Mouse (Mus musculus) activated CD4-positive, CD25-positive, alpha-beta regulatory T cell, adult 4 months (primary cell): ENCODE measurements around the gene Zfp984. TPM values are rescaled to one million over a fixed set of nuclear protein-coding genes. Genes with fewer than 3 reads are reported as not detected.
"Not testable (repeated sequence)": the region's sequence is repeated elsewhere in the genome, so short reads cannot be mapped to it uniquely, and the experiment has no call there.

Experiments used
- ATAC-seq: one replicate; pipeline ENCODE4 v1.8.0; 2017
- polyA plus RNA-seq, 2 experiments: library from polyadenylated mRNA; unstranded; fragments of 100-300 nt; shearing (Covaris generic); gene quantifications; one replicate each; pipeline ENCODE4 v1.2.1; 2017

Gene Zfp984
- polyA plus RNA-seq: 10 to 100 TPM; 21.1 to 29.0 TPM

- ATAC-seq: peak; percentile 79
Observed at GRCm38 (mm10) chr4:147809292-147809965, at the start of gene Zfp984. Gene Zfp984, minus strand, starts transcription at chr4:147809788.

GRCm38 (mm10) chr4:147850776-147851175 lies 41.2 kb upstream of the Zfp984 start:
- ATAC-seq: no peak

GRCm38 (mm10) chr4:147848584-147848991 lies 39.0 kb upstream of the Zfp984 start:
- peak; percentile 41 for ATAC-seq

DNA sequence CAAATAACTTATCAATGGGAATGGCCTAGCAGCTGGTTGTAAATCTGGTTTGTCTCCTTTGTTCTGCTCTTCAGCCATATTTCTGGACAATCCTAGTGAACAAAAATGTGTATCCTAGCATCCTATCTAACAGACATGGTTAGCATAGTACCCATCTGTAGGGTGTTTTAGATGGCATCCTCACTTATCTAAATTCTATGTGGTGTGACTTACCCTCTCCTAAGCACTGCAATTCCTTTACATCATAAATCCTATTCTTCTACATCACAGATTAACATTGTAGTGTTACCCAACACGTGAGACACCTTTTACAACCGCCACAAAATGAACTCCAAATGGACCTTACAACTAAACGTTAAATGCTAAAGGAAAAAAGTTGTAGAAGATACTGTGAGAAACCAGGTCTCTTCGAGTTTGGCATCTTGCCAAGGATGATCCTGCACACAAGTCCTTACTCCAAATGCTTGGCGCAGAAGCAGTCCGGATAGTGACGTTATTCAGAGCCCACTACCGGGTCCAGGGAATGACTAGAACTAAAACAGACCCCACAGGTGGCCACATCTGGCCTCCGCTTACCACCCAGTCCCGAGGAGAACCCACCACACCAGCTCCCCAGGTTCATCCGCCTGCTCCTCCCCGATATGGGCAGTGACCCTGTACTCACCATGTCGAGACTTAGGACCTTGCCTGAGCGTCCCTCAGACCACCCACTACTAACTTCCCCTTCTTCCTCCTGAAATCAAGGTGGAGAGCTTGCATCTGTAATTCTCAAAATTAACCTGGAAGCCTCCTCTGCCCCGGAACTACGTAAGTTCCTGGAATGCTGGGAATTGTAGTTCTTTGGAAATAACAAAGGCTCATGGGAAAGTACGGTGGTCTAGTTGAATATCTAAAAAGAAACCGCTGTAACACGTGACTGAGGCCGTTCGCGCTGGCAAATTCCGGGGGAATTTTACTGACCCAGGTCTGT lies 38.3 kb upstream of the Zfp984 start, which contains the start of gene Zfp933:
Zfp933 (minus strand) TSS at position 753 of the 970 bp plus-strand sequence.
- ATAC-seq: peak; percentile 96

DNA sequence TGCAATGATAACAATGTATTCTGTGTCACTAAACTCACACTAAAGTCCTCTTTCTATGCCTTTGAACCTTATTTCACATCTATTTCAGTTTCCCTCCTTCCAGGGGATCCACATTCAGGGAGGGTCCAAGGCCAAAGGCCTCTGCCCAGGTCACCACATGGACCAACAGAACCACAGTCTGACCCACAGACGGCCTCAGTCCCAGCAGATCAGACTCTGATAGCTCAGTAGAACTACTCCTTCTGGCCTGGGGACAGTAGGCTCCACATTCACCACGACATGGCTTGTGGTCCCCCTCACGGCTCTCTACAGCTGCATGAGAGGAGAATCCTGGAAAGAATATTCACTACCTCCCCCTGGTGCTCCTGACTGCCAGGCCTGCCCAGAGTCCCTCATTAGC lies 33.3 kb upstream of the Zfp984 start:
- ATAC-seq: no peak

- not testable (repeated sequence) for ATAC-seq
Observed at GRCm38 (mm10) chr4:147839282-147839681, 29.7 kb upstream of the Zfp984 start.

DNA sequence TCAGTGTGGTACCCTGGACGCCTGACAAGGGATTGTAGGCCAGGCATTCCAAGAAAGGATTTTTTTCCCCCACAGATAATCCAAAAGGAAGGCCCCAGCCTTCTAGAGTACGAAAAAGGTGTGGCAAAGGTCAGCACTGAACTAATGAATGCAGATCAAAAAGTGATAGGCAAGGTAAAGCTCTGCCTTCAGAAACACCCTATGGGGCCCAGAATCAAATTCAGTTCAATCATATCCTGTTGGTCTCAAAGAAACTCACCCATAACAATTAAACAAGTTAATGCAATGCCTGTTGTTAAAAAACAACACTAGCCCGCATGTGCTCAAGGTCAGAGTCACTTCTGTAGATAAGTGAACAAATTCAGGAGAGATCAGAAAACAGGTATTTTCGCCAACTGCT lies 14.8 kb upstream of the Zfp984 start:
- ATAC-seq: no peak

DNA sequence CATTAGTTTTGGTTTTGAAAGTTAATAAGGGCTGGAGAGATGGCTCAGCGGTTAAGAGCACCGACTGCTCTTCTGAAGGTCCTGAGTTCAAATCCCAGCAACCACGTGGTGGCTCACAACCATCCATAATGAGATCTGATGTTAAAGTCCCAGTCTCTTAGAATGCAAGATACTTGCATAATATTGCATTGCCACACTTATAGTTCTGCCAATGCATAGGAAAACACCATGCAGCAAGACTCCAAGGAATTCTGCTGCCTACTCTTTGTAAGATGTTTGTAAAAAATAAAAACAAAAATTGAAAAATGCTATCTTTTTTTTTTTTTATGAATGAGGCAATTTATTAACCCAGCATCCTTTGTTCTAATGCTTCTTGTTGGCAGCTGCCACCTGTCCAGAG lies 11.8 kb upstream of the Zfp984 start:
- ATAC-seq: not testable (repeated sequence)

- ATAC-seq: not testable (repeated sequence)
Observed at GRCm38 (mm10) chr4:147819659-147820058, 10.1 kb upstream of the Zfp984 start.

DNA sequence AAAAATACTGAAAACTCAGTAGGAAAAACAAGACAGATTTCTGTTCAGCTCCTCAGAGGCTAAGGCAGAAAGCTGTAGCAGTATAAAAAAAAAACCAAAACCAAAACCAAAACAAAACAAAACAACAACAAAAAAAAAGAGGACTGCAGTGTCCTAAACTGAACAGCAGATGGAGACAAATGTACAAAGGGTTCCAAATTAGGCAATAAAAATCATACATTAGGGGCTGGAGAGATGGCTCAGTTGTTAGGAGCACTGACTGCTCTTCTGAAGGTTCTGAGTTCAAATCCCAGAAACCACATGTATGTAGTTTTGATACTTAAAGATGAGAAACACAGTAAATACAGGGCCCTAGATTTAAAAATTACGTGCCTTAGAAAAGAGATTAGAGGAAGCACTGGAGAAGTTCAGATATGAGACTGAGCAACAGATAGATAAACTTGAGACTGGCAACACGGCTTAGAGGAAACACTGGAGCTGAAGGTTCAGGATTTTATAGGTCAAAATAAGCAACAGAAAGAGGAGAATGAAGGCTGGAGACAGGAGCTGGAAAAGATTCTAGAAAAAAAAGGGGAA lies 5.1 kb upstream of the Zfp984 start:
- peak; percentile 75 for ATAC-seq

DNA sequence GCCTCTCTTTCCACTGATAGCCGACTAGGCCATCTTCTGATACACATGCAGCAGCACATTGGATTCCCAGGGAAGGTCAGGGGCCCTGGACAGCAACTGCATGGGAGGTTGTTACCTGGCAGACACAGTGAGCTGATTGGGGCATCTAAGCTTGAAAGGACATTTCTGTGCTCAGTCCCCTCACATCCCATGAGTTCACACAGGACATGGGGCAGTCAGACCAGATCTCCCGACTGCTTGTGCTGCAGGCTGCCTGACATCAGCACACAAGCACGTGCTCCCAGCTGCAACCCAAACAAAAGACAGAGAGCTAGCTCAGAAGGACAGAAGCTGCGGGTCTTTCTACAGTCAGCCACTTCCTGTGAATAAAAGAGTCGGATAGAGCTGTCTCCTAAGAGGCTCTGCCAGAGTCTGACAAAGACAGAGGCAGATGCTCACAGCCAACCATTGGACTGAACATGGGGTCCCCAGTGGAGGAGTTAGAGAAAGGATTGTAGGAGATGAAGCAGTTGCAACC lies 3.7 kb upstream of the Zfp984 start:
- ATAC-seq: no peak

DNA sequence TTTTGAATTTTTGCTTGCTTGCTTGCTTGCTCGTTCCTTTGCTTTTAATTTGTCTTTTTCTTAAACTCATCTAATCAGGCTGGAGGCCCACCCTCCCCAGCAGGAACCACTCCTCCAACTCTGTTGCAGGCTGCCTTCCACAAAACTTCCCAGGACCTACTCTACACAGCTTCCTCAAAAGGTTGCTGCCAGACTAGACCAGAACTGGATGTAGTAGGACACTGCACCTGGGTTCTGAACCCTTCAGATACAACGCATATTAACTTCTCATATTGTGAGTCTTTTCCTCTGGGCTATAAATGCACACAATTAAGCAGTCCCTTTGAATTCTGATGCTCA lies 347 bp upstream of the Zfp984 start:
- not testable (repeated sequence) for ATAC-seq

GRCm38 (mm10) chr4:147808483-147808882 lies 1.1 kb downstream of the Zfp984 start:
- ATAC-seq: peak; percentile 24

DNA sequence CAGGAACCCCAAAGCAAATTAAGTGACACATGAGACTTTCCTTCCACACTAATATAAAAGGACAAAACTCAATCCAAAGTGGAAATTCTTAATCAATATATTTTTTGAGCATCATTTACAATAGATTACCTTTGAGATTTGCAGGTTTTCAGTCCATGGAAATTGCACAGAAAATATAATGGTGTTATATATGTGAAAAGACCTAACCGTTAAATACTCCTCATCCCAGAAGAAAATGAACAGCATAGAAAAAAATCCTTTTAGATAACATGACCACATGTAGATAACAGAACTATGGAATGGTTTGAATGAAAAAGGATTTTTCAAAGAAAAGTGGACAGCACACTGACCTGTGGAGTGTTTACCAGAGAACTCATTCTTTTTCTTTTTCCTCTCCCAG lies 14.3 kb downstream of the Zfp984 start:
- not testable (repeated sequence) for ATAC-seq

GRCm38 (mm10) chr4:147794026-147794665 lies 15.4 kb downstream of the Zfp984 start:
- not testable (repeated sequence) for ATAC-seq

DNA sequence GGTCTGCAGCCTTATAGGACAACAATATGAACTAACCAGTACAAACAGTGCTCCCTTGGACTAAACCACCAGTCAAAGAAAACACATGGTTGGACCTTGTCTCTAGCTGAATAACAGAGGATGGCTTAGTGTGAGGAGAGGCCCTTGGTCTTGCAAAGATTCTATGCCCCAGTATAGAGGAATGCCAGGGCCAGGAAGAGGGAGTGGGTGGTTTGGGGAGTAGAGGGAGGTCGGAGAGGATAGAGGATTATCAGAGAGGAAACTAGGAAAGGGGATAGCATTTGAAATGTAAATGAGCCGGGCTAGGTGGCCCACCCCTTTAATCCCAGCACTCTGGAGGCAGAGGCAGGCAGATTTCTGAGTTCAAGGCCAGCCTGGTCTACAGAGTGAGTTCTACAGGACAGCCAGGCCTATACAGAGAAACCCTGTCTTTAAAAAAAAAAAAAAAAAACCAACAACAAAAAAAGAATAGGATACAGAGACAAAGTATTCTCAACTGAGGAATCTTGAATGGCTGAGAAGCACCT lies 16.1 kb downstream of the Zfp984 start:
- not testable (repeated sequence) for ATAC-seq

DNA sequence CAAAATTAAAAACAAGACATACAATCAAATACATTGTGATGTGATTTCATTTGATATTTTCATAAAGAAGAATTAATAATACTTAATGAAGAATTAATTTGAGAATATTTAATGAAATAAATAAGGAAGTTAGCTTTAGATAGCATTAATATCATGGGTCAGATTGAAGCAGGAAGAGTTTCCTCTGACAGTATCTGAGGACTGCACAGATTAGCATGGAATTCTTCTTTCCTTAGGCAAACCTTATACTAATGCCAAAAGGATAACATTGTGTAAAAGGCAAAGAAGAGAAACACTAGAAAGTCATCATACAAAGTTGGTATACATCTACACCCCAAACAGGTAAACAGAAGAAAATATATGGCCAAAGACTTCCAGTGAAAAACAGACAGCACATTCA lies 17.9 kb downstream of the Zfp984 start:
- not testable (repeated sequence) for ATAC-seq

GRCm38 (mm10) chr4:147746255-147746654 lies 63.3 kb downstream of the Zfp984 start:
- ATAC-seq: not testable (repeated sequence)

GRCm38 (mm10) chr4:147738636-147739369 lies 70.8 kb downstream of the Zfp984 start:
- ATAC-seq: not testable (repeated sequence)
